Mouse (Mus musculus): ENCODE data around the gene Pecam1.

DNA sequence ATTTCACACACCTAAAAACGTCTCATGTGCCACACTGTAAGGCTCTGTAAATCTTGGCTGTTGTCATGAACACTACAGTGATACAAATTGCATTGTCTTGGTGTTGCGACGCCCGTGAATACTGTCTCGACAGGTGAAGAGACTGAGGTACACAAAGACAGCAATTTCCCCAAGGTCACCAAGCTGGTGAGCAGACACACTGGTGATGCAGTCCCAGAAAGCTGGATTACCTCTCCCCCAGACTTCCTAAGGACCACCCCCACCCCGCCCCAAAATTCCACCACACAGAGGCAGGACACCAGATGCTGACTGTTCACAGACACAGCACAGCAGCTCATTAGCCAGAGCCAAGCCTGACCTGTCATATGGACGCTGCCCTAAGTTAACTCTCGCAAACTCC, 140.7 kb downstream of the Pecam1 start:
- no peak for TF ChIP-seq POLR2A (IDR thresholded peaks at IDR 0.05; ENCODE audit: insufficient read depth, low read depth, low read length)
- no peak for TF ChIP-seq CTCF (IDR thresholded peaks at IDR 0.05; ENCODE audit: insufficient read depth, low read depth, low read length)

Measured in olfactory bulb, adult 2 months (tissue).